Mouse (Mus musculus): ENCODE results near the gene Osgepl1. TPM values are rescaled to one million over a fixed set of nuclear protein-coding genes. Genes with fewer than 3 reads are reported as not detected.
"Not testable (repeated sequence)": the region's sequence is repeated elsewhere in the genome, so short reads cannot be mapped to it uniquely, and the experiment has no call there.

Gene Osgepl1
- 20.2 and 21.5 TPM in 2 replicates for polyA plus RNA-seq (2015; fragmentation: Nextera tagmentation; extraction: Ambion mirVana)

DNA sequence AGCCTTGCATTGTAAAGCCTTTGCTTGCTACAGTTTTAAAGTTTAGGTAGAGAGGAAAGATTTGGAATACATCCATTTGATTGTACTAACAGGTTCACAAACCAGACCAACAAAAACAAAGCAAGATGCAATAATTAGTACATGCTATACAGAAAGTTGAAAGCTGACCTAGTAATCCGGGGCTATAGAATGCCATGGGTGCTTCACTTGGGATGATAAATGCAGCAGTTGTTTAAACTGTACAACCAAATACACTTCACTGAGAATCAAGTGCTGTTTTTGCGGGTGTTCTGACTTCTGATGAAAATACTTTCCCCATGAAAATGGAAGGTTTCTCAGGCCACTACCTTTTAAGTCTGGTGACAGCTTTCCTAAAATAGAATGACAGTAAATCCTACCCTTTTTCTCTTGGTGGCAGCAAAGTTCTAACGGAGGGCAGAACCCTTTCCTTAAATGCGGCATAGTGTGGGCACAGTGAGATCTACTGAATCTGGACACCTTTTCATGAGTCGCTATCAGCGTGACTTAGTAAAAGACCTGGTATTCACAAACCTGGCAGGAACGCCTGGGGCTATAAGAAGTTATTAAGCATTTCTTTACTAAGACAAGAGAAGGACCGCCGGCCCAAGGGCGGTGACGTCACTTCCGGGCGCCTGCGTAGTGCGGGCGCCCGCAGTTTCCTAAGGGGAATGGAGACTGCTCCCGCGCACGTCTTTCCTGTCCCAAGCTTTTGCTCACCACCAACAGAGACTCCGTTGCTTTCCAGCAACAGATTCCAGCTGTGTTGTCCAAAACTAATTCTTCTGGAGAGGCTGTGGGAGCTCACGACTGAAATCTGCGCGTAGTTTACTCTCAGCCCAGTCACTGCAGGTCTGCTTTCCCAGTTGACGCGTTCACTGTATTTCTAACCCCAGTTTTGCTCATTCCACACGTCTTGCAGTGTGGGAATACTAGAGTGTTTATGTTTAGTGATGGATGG is at the start of gene Osgepl1:
Gene Osgepl1, plus strand, starts transcription at position 636 of the 979 bp plus-strand sequence.
- ATAC-seq (ENCODE audit: insufficient read depth, low FRiP score) = peak; percentile 95
- WGBS = 2% methylated on average over 27 of the region's 27 CpGs
- H3K9me3 ChIP-seq (replicated peaks; ENCODE audit: control insufficient read depth, low read length) = no peaks in the 10 kb centered on the region

DNA sequence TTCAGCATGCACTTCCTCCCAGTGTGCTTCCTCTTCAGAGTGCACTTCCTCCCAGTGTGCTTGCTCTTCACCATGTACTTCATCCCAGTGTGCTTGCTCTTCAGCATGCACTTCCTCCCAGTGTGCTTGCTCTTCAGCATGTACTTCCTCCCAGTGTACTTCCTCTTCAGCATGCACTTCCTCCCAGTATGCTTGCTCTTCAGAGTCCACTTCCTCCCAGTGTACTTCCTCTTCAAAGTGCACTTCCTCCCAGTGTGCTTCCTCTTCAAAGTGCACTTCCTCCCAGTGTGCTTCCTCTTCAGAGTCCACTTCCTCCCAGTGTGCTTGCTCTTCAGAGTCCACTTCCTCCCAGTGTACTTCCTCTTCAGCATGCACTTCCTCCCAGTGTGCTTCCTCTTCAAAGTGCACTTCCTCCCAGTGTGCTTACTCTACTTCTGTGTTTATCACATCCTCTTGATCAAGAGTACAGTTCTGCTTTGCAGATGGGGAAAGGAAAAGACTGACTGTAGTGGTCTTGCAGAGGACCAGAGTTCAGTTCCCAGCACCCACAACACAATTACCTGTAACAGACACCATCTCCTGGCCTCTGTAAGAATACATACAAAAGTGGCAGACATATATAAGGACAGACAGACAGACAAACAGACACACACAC is 48.3 kb upstream of the Osgepl1 start:
- not testable (repeated sequence) for H3K4me3 ChIP-seq (replicated peaks; ENCODE audit: low read length); H3K9me3 ChIP-seq (replicated peaks; ENCODE audit: control insufficient read depth, low read length); H3K36me3 ChIP-seq (ENCODE audit: control insufficient read depth, insufficient read depth, low read length); H3K4me2 ChIP-seq (ENCODE audit: low read depth, low read length); H3K27me3 ChIP-seq (ENCODE audit: control insufficient read depth, insufficient read depth, low read length); H3K9ac ChIP-seq (ENCODE audit: low read length); ATAC-seq (ENCODE audit: insufficient read depth, low FRiP score); H3K27ac ChIP-seq (ENCODE audit: low read length); H3K4me1 ChIP-seq (ENCODE audit: control insufficient read depth, insufficient read depth, low read length)

More for the DNA sequence above, at the start of gene Osgepl1:
- H3K27me3 ChIP-seq (ENCODE audit: control insufficient read depth, insufficient read depth, low read length) = no peaks in the 10 kb centered on the region
- peak within 1 kb of the TSS; percentile 64 for H3K4me2 ChIP-seq (ENCODE audit: low read depth, low read length)
- peak within 1 kb of the TSS; percentile 80 for H3K9ac ChIP-seq (ENCODE audit: low read length)
- no peaks in the 10 kb centered on the region; the same call in 1 of the 2 replicates for H3K4me1 ChIP-seq (ENCODE audit: control insufficient read depth, insufficient read depth, low read length)
- H3K36me3 ChIP-seq (ENCODE audit: control insufficient read depth, insufficient read depth, low read length) = 0 out of 2 replicates have a peak, but pooled peaks cover 4% of the 10 kb centered on the region
- peak within 1 kb of the TSS; percentile 90 for H3K27ac ChIP-seq (ENCODE audit: low read length)
- H3K4me3 ChIP-seq (replicated peaks; ENCODE audit: low read length) = peak within 1 kb of the TSS; percentile 59

DNA sequence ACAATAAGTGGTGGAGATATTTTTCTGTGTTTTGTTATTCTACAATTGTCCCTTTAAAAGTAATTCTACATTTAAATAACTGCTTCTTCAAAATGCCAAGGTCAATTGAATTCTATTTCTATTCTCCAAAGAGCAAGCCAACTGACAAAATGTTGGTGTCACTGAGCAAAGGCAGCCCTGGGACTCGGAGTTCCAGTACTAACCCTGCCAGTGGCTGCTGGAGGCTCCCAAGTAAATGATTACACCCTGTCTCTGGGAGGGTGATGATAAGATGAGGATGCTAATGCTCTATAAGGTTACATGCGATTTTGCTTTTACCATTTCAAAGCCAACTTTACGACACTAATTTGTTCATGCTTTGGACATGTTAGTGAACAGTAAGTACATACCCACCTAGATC is 43.5 kb upstream of the Osgepl1 start:
- no peaks in the 10 kb centered on the region for H3K27me3 ChIP-seq (ENCODE audit: control insufficient read depth, insufficient read depth, low read length)
- H3K9ac ChIP-seq (ENCODE audit: low read length) = no peak overlapping the region

DNA sequence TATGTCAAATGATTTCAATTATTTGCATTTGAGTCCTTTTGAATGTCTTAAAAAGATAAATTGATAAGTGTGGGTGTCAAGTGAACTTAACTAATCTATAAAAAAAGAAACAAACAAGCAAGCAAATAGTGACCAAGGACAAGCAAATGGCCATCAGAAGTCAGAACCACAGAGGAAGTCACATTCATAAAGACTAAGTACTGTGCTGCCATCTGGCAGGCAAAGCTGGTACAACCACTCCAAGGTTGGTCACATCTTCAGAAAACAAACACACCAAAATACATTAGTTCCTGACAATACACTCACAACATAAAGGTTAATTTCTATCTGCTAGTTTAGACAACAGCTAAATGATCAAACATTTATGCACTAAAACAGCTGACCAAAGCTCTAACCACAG is 40.8 kb upstream of the Osgepl1 start:
- Histone ChIP-seq H3K4me1 (ENCODE audit: control insufficient read depth, insufficient read depth, low read length) (no peaks in the 10 kb centered on the region), H3K27ac (ENCODE audit: low read length) (no peak overlapping the region), H3K4me3 (replicated peaks; ENCODE audit: low read length) (no peak overlapping the region), H3K9ac (ENCODE audit: low read length) (no peak overlapping the region), H3K27me3 (ENCODE audit: control insufficient read depth, insufficient read depth, low read length) (no peaks in the 10 kb centered on the region), H3K4me2 (ENCODE audit: low read depth, low read length) (no peak overlapping the region), H3K36me3 (ENCODE audit: control insufficient read depth, insufficient read depth, low read length) (no peaks in the 10 kb centered on the region), H3K9me3 (replicated peaks; ENCODE audit: control insufficient read depth, low read length) (no peaks in the 10 kb centered on the region)
- no peak for ATAC-seq (ENCODE audit: insufficient read depth, low FRiP score)

More for the DNA sequence above, 43.5 kb upstream of the Osgepl1 start:
- Histone ChIP-seq H3K4me1 (ENCODE audit: control insufficient read depth, insufficient read depth, low read length) (no peaks in the 10 kb centered on the region), H3K4me3 (replicated peaks; ENCODE audit: low read length) (no peak overlapping the region), H3K36me3 (ENCODE audit: control insufficient read depth, insufficient read depth, low read length) (no peaks in the 10 kb centered on the region), H3K9me3 (replicated peaks; ENCODE audit: control insufficient read depth, low read length) (no peaks in the 10 kb centered on the region), H3K4me2 (ENCODE audit: low read depth, low read length) (no peak overlapping the region), H3K27ac (ENCODE audit: low read length) (no peak overlapping the region)
- 82% methylated on average over 3 of the region's 3 CpGs for WGBS
- ATAC-seq (ENCODE audit: insufficient read depth, low FRiP score) = no peak

DNA sequence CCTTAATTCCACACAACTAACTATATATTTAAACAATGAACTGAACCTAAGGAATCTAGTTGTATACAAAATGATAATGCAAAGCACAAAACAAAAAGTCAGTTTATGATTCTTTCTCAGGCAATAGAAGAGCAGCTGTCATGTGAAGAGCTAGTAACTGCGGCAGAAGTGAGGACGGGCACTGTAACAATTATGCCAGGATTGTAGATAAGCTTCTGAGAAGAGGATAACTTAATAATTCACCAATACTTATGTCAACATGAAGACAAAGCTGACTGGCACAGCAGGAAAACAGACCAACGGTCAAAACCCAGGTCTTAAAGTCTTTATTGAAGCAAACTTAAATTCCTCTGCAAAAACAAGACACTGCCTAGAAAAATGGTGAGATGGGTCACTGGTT is 22.2 kb upstream of the Osgepl1 start:
- Histone ChIP-seq H3K27me3 (ENCODE audit: control insufficient read depth, insufficient read depth, low read length) (no peaks in the 10 kb centered on the region), H3K4me3 (replicated peaks; ENCODE audit: low read length) (no peak overlapping the region), H3K36me3 (ENCODE audit: control insufficient read depth, insufficient read depth, low read length) (no peaks in the 10 kb centered on the region), H3K9me3 (replicated peaks; ENCODE audit: control insufficient read depth, low read length) (no peaks in the 10 kb centered on the region), H3K4me1 (ENCODE audit: control insufficient read depth, insufficient read depth, low read length) (no peaks in the 10 kb centered on the region), H3K4me2 (ENCODE audit: low read depth, low read length) (no peak overlapping the region), H3K27ac (ENCODE audit: low read length) (no peak overlapping the region), H3K9ac (ENCODE audit: low read length) (no peak overlapping the region)
- 61% methylated on average over 3 of the region's 3 CpGs for WGBS
- ATAC-seq (ENCODE audit: insufficient read depth, low FRiP score) = no peak

DNA sequence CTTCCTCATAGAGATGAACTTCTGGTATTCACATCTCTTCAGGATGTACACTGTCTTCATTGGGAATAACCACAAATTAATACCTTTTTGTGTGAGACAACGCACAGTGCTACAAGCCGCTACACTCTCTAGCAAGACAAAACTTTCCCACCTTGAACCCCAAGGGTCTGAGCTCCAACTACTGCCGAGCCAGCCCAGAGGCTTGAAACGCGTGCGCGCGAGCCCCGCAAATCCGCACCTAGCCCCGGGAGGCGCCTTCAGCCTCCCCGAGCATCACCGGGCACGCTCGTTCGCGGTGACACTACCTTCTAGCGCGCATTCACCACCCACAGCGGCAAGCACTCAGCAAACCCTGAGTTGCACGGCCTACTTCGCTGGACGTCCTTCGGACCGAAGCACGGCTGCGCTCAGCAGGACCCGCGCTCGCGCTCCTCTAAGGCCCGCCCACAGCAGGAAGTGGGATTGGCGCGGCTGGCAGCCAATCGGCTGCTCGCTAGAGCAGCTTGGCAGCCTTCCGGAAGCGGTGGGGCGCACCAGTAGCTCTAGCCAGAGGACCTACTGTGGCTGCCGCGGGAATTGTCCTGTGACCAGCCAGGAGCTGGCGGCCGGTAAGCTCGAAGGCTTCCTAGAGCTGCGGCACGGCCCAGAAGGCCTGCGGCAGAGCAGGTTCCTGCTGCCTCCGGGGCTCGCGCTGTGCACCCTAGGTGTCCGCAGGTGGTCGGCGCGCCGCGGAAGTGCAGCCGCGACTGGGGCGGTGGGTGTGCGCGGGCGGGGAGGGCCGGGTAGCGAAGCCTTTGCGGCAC is 16.6 kb upstream of the Osgepl1 start, which contains the start of the genes Pms1, Ormdl1 and Gm28778:
Gene Pms1, minus strand, starts transcription at position 438 of the 803 bp plus-strand sequence.
Gene Ormdl1, plus strand, starts transcription at position 515 of the 803 bp plus-strand sequence.
Gene Gm28778, plus strand, starts transcription at position 531 of the 803 bp plus-strand sequence.
- peak; percentile 100 for ATAC-seq (ENCODE audit: insufficient read depth, low FRiP score)

DNA sequence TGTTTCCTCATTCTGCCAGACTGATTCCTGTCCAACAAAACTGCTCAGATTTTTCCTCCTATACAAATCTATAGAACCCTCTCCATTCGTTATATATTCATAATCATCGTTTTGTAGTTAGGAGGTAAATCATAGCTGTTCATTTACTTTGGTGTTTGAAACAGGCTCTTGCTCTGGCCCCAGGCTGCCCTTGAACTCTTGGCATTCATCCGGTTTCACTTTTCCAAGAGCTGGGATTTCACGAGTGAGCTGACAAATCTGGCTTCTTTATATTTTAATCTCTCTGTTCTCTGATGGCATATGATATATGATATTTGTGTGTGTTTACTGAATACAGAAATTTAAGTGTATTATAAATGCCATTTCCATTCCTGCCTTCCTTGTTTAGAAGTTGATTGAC is 12.9 kb upstream of the Osgepl1 start:
- Histone ChIP-seq H3K27me3 (ENCODE audit: control insufficient read depth, insufficient read depth, low read length) (no peaks in the 10 kb centered on the region), H3K4me3 (replicated peaks; ENCODE audit: low read length) (no peak overlapping the region), H3K4me2 (ENCODE audit: low read depth, low read length) (no peak overlapping the region), H3K9ac (ENCODE audit: low read length) (no peak overlapping the region), H3K4me1 (ENCODE audit: control insufficient read depth, insufficient read depth, low read length) (0 out of 2 replicates have a peak, but pooled peaks cover 4% of the 10 kb centered on the region), H3K36me3 (ENCODE audit: control insufficient read depth, insufficient read depth, low read length) (no peaks in the 10 kb centered on the region), H3K9me3 (replicated peaks; ENCODE audit: control insufficient read depth, low read length) (no peaks in the 10 kb centered on the region), H3K27ac (ENCODE audit: low read length) (no peak overlapping the region)
- no peak for ATAC-seq (ENCODE audit: insufficient read depth, low FRiP score)
- WGBS = 74% methylated on average over 4 of the region's 4 CpGs

More for the DNA sequence above, 16.6 kb upstream of the Osgepl1 start, which contains the start of the genes Pms1, Ormdl1 and Gm28778:
- Histone ChIP-seq H3K4me1 (ENCODE audit: control insufficient read depth, insufficient read depth, low read length) (0 out of 2 replicates have a peak, but pooled peaks cover 4% of the 10 kb centered on the region), H3K4me3 (replicated peaks; ENCODE audit: low read length) (peak within 1 kb of the TSS; percentile 81), H3K36me3 (ENCODE audit: control insufficient read depth, insufficient read depth, low read length) (no peaks in the 10 kb centered on the region), H3K27ac (ENCODE audit: low read length) (peak within 1 kb of the TSS; percentile 89), H3K4me2 (ENCODE audit: low read depth, low read length) (peak within 1 kb of the TSS; percentile 58), H3K27me3 (ENCODE audit: control insufficient read depth, insufficient read depth, low read length) (no peaks in the 10 kb centered on the region), H3K9ac (ENCODE audit: low read length) (peak within 1 kb of the TSS; percentile 87), H3K9me3 (replicated peaks; ENCODE audit: control insufficient read depth, low read length) (no peaks in the 10 kb centered on the region)
- WGBS = under 1% methylated on average over 66 of the region's 66 CpGs

DNA sequence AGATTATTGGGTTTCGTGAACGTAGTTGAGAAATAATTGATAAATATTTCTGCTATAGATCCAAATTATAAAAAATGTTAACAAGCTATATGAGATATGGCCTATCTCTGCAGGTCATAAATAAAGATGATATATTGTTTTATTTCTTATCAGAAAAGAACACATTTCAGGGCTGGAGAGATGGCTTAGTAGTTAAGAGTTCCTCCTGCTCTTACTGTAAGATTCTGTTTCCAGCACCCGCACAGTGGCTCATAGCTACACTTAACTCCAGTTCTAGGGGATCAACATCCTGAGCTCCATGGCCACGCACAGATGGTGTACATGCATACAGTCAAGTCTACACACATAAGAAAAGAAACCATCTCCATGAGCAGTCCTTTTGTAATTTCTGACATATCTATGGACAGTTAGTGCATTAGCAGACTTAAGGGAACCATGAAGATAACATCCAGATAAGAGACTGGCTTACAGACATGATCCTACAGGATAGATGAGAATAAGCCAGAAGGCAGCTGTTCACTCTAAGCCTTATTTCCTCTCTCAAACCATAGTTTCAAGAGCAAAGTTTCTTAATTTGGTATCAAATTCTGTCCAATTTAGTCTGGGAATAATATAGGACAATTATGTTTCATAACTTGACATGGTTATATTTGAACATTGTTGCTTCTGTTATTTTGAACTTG is 8.4 kb downstream of the Osgepl1 start:
- no peaks in the 10 kb centered on the region for H3K27me3 ChIP-seq (ENCODE audit: control insufficient read depth, insufficient read depth, low read length)
- H3K36me3 ChIP-seq (ENCODE audit: control insufficient read depth, insufficient read depth, low read length) = peaks cover 8% of the 10 kb centered on the region; the same call in 1 of the 2 replicates
- WGBS = 92% methylated on average over 4 of the region's 4 CpGs
- no peaks in the 10 kb centered on the region for H3K4me1 ChIP-seq (ENCODE audit: control insufficient read depth, insufficient read depth, low read length)
- no peak overlapping the region for H3K27ac ChIP-seq (ENCODE audit: low read length)
- H3K4me3 ChIP-seq (replicated peaks; ENCODE audit: low read length) = no peak overlapping the region
- H3K9me3 ChIP-seq (replicated peaks; ENCODE audit: control insufficient read depth, low read length) = no peaks in the 10 kb centered on the region
- no peak for ATAC-seq (ENCODE audit: insufficient read depth, low FRiP score)
- no peak overlapping the region for H3K9ac ChIP-seq (ENCODE audit: low read length)
- H3K4me2 ChIP-seq (ENCODE audit: low read depth, low read length) = no peak overlapping the region

Measured in stomach, embryonic 16.5 days (tissue).